Mouse (Mus musculus) right cerebral cortex, postnatal 10 days (tissue): ENCODE measurements around the gene Alppl2.
A peak's percentile ranks its signal among the peaks of the same experiment; 100 is the strongest.

ENCODE experiments used
- DNase-seq, 2 experiments: peaks; one replicate each; pipeline ENCODE4 v3.0.0; 2021; ENCODE audit warnings: low spot score in 2 of 2

Alppl2 gene

GRCm38 (mm10) chr1:87089828-87090227 is at the start of gene Alppl2:
Alppl2 (minus strand) TSS chr1:87089928.
- no peak for DNase-seq

DNA sequence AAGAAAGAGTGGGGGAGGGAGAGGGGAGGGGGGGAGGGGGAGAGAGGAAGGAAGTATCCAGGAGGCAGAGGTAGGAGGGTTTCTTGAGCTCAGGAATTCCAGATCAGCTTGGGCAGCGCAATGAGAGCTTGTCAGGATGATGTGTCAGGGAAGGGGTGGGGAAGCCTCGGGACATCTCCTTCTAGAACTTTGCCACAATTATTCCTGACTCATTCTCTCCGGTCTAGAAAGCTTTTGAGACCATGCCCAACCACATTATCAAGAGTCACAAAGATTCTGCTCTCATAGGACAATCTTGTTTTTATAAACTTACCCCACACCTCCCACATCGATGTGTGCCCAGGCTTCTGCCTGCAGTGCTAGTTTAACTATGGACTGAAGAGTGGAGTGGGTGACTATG is 42.1 kb upstream of the Alppl2 start:
- no peak for DNase-seq

GRCm38 (mm10) chr1:87127206-87128030 is 37.7 kb upstream of the Alppl2 start:
- peak; percentile 61 for DNase-seq

DNA sequence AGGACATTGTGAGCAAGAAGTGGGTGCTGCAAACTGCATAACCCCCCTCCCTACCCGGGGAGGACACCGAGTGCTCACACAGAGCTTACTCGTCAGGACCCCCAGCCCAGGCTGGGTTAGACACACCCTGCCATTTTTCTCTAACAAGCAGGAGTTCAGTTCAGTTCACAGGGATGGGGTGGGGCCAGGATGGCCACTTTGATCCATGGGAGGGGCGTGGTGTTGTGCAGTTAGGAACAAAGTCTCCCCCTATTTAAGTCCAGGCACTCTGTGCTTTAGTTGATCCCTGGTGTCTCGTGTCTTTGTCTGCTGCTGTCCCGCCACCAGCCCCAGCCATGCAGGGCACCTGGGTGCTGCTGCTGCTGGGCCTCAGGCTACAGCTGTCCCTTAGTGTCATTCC is 34.9 kb upstream of the Alppl2 start, which contains the start of gene Akp3:
Gene Akp3, plus strand, starts transcription at position 301 of the 400 bp plus-strand sequence.
- DNase-seq = no peak

DNA sequence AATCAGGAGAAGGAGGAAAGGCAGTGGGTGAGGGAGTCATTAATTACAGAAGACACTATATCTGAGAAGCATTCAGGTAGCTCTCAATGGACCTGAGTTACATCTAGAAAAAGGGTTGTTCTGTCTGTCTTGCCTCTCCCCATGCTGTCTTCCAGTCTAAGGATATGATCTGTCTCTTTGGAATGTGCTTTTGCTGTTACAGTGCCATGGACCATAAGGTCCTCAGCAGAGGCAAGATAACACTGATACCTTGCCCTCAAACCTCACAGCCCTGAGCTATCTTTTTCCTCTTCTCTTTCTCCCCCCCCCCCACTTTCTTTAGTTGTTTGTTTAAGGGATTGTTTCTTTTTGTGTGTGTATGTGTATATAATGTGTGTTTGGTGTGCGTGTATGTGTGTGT is 25.1 kb upstream of the Alppl2 start:
- DNase-seq = no peak

GRCm38 (mm10) chr1:87111719-87112354 is 22.1 kb upstream of the Alppl2 start:
- DNase-seq = no peak

GRCm38 (mm10) chr1:87108564-87108963 is 18.8 kb upstream of the Alppl2 start:
- no peak for DNase-seq

DNA sequence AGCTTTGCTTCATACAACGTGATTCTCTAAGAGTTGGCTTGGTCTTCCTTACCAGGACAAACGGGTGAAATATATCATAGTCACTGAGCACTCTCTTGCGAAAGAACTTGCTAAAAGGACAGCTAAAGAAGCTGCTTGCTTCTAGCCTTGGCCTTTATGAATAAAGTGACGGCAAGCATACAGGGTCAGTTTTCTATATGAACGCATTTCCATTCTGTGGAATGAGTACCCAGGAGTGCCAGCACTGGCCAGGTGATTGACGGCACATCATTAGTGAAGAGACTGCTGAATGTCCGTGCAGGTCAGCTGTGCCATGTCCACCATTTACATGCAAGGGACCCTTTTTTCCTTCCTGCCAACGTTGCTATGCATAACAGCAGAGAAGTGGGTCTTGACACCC is 16.8 kb upstream of the Alppl2 start:
- no peak for DNase-seq

DNA sequence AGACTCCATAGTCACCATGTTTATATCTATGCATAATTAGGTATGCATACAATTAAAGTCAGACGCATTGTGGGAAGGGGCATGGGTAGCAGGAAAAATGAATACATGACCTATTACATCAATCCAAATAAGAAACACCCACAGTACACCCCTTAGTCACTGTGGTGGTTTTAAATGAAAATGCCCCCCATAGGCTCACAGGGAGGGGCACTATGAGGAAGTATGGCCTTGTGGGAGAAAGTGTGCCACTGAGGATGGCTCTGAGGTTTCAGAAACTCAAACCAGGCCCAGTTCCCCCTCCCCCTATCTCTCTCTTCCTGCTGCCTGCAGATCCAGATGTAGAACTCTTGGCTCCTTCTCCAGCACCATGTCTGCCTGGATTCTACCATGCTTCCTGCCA is 14.2 kb upstream of the Alppl2 start:
- DNase-seq = no peak

DNA sequence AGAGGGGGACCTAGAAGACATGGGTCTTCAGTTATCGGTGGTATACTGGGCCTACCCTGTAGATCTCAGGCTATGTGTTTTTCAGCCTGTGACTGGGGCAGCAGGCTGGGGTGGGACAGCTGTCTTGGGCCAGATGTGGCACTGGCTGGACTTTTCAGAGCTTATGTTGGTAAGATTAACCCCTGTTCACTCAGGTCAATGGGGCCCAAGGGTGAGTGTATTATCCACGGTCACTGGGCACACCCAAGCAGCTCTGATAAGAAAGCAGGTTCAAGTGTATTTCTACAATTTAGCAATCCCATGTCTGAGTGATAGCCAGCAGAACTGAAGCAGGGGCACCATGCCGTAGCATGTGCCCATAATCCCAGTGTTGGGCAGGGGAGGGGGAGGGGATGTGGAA is 12.4 kb upstream of the Alppl2 start:
- DNase-seq = no peak

- no peak for DNase-seq
Measured at GRCm38 (mm10) chr1:87101411-87101810, 11.7 kb upstream of the Alppl2 start, which contains the start of gene Alpi. Alpi (minus strand) TSS chr1:87101606.

DNA sequence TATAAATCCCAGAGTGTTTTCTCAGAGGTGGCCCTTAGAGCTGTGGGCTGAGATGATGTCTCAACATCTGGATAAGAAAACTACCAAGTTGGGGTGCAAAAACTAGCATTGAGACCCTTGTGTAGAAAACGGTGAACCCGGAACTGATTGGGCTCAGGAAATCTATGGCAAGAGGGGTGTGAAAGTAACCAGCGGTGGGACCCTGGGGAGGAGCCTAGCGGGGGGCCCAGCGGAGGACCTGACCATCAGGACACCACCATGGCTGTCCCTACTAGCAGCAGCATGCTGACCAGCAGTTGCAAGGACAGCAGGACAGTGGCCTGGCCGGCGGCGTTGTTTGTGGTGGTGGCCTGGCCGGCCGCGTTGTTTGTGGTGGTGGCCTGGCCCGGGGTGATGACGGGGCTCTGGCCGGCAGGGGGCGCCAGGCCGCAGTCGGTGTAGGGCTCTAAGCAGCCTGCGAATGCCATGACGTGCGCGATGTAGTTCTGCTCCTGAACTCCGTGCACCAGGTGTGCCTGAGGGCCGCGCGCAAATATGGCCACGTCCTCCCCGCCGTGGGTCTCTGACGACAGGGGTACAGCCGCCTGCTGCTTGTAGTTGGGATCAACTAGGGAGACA is 8.7 kb upstream of the Alppl2 start:
- peak; percentile 31 to 64 for DNase-seq

DNA sequence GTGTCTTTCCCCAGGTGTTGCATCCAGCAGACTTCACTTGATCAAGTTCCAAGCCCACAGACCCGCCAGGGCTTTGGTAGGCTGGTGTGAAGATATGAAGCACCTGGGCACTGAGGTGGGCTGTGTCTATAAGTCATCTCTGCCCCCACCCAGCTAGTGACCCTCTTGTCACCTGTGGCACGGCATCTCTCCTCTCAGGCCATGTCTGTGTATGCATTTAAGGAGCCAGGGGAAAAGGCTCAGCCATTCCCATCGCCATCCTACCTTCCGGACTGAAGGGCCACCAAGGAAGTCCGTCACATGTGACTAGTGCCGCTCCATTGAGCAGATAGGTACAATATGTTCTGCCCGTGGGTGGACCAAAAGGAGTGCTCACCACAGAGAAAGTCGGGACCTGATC is 5.9 kb upstream of the Alppl2 start:
- DNase-seq = no peak

DNA sequence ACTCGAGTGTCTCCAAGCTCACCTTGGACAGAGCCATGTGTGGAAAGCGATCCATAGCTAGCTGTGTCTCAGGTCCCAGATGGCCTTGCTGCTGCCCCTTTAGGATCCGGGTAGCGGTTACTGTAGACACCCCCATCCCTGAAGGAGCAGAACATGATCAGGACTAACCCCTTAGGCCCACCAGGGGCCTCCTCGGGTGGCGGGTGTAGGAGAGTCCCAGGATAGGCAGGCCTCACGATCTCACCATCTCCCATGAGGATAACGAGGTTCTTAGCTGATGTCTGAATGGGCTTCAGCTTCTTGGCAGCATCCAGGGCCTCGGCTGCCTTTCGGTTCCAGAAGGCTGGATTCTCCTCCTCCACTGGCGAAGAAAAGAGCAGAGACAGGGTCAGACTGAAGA is 477 bp downstream of the Alppl2 start:
- no peak for DNase-seq

- DNase-seq = no peak
Measured at GRCm38 (mm10) chr1:87086964-87087363, 2.8 kb downstream of the Alppl2 start.

DNA sequence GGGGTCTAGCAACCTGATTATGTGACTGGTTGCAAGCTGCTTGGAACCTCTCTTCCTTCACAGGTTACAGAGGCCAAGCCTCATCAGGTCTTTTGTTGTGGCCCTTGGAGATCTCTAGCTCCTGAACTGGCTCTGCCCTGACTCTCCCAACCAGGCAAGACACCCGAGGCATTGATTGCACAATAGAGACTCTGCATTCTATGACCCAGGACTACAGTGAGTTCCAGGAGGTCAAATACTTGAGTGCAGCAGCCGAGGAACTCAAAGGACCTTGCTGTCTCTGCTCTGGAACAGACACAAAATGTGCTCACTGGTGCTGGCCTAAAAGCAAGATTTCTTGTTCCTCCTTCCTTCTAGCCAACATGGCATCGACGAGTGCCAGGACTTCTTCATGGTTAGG is 3.5 kb downstream of the Alppl2 start:
- DNase-seq = no peak

DNA sequence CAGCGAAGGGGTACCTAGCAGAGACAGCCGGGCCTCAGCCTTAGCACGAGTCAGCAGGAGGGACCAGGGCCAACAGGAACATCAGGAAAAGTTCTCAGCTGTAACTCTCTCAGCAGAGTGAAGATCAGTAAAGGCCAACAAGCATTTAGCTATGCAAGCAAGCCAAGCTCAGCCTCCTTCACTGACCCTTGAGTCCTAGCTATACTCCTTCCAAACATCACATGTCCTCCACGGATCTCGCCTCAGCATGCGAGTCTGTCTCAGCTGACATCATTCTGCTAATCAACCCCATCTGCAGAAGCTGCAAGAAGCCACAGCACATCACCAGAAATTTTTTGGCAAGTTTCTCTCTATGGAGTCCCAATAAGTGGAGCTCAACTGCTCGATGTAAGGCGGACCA is 16.0 kb downstream of the Alppl2 start:
- no peak for DNase-seq

DNA sequence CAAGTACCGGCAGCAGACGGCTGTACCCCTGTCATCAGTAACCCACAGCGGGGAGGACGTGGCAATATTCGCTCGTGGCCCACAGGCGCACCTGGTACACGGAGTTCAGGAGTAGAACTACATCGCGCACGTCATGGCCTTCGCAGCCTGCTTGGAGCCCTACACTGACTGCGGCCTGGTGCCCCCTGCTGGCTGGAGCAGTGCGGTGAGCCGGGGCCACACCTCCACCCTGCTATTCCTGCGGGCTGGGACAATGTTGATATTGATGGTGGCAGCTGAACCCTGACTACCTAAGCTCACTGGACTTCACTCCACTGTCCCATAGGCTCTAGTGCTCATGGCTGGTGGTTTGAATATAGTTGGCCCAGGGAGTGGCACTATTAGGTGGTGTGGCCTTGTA is 19.0 kb downstream of the Alppl2 start:
- DNase-seq = no peak

- DNase-seq = no peak
Measured at GRCm38 (mm10) chr1:87060913-87061312, 28.8 kb downstream of the Alppl2 start.

- no peak for DNase-seq
Measured at GRCm38 (mm10) chr1:87059042-87059665, 30.6 kb downstream of the Alppl2 start.

DNA sequence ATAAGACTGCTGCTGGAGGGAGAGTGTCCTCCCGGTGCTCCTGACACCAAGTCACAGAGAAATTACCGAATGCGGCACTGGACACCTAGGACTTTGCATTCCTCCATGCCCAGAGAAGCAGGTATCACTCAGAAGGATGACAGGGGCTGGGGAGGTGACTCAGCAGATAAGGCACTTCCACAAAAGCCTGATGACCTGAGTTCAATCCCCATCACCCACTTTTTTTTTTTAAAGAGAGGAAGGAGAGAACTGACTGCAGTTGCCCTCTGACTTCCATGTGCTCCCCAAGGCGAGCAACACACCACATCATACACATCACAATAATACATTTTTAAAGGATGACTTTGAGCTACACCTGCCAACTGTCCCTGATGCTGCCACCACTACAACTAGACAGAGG is 32.7 kb downstream of the Alppl2 start:
- no peak for DNase-seq

DNA sequence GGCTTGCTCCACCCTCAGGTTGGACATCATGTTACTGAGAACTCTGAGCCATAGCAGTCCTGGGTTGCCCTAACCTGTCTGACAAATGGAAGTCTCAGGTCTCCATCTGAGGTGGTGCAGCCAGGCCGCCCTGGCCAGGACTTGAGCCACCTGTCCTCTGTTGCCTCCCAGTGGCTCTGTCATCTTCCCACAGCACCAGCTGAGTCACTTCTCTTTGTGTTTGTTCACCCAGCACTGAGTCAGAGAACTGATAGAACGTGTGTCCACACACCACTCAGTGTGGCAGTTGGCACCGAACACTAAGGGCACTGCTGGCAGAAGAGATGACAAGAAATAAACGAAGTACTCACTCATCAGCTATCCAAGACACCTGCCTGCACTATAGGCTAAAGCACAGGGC is 38.4 kb downstream of the Alppl2 start:
- DNase-seq = no peak
